Mouse (Mus musculus) spleen, adult 12 weeks (tissue): ENCODE results near the gene Gm49361.

Experiments used
- DNase-seq: peaks from one replicate; pipeline ENCODE4 v3.0.0; 2022; ENCODE audit warnings: low spot score

Gm49361 gene

DNA sequence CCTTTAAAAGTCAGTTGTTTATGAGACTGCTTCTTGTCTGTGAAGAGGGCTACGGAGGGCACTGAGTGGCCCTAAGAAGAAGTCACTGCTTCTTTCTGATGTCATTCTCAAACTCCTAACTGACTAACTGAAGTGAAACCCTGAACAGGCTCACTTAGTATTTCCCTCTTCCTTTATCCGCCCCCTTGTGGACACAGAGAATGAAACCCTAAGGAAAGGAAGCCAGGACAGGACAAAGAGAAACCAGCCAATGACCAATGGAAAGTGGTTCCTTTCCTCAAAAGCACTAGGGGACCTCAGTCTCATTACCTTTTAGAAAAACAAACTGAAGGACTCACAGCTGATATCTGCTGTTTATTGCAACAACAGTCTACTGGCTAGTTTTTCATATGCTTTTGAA is 126.4 kb downstream of the Gm49361 start:
- DNase-seq: no peak

DNA sequence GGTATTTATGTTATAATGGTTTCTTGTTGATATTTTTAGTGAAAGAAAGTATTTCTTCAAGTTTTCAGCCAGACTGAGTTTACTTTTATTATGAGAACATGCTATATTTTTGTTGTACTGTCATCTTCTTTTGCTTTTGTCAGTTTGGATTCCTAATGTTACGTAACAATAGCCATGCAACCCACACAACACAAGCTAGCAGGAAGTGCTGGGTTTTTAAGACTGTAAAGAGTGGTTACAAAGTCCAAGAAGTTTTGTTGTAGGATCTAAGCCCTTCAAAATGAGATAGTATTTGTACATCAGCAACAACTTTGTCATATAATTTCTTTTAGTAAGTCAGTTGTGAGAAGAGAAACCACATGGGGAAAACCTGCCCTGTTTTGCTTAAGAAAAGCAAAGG is 128.2 kb downstream of the Gm49361 start:
- DNase-seq: no peak

DNA sequence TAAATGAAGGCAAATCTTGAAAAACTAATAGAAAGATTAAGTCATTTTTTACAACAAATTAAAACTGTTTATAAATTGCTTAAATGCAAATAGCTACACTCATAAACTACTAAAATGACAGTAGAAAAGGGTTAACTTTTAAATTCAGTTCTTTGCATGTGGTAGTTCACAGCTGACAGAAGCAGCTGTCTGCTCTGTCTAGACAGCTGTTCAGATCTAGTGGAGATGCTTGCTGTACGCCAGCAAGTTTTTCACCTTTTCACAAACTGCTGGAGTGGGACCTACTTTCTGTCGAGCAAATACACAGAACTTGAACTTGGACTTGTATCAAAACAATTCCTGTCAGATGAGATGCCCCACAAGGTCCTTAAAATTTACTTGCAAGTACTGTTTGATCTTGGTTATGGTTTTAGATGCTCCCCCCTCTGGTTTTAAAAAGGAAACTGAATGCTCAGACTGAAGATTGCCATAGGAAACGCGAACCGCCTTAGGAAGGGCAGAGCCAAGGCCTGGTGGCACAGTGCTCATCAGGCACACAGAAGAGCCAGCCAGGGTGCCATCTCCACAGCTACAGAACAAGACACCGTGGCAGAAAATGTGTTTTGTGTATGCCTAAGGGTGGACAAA is 129.5 kb downstream of the Gm49361 start:
- DNase-seq: no peak

DNA sequence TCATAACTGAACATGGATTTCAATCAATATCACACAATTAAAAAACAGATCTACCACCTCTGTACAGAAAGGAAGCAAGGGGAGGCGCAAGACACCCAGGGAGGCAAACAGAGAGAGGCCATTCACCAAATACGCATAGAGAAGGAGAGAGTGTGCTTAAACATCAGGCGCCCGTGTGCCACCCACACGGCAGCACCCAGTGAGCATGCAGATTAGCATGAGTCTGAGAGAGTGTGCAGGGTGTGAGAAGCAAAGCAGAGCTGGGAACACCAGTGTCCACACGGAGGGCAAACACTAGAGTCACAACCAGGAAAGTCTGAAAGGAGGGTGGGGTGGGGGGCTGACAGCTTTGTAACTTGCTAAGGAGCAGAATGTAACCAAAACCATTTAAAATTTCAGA is 130.1 kb downstream of the Gm49361 start:
- DNase-seq: no peak

DNA sequence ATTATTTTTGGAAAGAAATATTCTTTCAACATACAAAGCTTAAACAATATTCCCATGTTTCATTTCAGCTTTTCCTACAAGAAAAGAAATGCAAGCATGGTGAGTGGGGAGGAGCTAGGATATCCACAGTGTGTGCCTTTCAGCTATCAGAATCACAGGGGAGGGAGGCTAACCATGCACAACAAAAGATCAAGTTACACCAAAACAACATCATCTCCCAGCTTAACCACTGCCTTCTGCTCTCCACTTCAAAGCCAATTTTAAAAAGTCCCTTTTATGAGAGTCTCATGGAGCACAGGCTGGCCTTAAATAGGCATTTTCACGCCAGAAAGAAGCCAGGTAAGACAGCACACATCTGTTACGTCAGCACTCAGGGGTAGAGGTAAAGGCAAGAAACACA is 134.9 kb downstream of the Gm49361 start:
- no peak for DNase-seq

DNA sequence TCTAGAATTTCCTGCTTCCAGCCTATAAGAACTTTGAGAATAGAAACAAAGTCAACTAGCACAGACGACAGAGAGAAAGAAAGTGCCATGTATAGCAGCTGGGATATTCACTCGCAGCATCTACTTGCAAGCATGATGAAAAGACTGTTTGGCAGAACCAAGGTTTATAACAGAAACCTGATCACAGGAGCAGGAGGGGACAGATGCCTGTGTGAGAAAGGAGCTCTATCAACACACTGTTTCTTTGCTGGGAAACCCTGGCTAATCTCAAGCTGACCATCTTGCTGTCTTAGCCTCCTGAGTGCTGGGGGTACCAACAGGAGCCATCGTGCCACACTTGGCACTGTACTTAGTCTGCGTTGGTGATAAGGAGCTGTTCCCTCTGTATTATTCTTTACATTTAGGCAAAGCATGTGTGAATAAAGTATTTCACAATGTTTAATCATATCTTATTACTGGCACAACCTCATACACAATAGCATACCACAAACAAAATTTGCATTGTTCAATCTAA is 136.0 kb downstream of the Gm49361 start:
- no peak for DNase-seq

DNA sequence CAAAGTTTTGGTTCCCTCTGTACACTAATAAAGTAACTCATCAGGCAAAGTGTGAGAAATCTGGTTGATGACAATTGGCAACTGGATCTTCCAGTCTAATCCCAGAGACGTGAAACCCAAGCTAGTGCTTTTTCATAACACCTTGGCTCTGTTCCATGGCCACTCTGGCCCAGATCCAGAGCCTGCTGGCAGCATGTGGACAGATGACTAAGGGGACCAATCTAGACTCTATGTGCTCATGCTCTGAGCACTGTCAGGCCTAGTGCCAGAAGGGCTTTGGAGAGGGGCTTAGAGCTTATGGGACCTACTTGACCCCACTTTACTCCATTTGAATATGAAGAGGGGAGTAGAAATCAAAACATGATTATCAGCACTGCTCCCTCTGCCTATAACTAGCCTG is 138.4 kb downstream of the Gm49361 start:
- peak; percentile 17 for DNase-seq

DNA sequence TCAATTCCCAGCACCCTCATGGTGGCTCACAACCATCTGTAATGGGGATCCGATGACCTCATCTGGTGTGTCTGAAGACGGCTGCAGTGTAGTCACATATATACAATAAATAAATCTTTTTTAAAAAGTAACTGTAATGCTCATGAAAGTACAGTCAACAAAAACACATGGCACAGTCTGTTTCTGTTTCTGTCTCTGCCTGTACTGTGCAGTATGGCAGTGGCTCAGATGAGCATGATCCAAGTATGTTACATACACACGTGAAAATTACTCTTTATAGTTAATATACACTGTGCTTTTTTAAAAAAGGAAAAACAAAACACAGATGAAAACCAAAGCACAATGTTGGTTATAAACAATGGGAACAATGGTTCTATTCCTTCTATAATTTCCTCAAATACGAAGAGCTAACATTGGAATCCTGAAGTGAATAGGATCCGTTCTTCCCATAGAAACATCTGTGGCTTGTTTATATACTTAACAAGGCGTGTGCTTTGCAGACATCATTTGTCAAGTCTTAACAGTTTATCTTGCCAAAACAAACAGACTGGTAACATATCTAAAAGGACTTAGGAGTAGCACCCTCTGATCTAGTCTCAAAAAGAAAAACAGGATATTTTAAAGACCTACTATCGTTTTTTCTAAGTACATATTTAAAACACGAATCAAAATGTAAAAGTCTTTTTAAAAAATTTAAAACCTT is 139.1 kb downstream of the Gm49361 start:
- no peak for DNase-seq

DNA sequence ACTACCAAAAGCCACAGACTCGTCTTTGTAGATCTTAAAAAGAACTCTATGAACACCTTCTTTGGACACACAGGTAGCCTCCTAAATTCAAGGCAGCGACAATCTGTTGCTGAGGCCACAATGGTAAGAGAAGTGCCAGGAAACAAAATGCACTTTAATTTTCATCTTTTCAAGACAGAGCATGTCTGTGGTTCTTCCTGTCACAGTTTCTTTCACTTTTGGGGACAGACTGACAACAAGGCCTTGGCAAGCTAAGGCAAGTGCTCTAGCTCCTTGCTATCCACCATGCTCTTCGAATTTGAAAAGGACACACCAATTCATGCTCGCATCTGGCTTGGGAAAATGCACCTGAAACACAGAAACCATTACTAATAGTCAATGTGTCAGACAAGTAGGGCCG is 152.6 kb downstream of the Gm49361 start:
- no peak for DNase-seq
